Mouse (Mus musculus) cortical plate, adult 2 months (tissue): ENCODE measurements around the gene Polr3h. TPM values are rescaled to one million over a fixed set of nuclear protein-coding genes. Genes with fewer than 3 reads are reported as not detected.

ENCODE experiments used
- H3K27ac ChIP-seq: fragments of 200-500 bp; 2 replicates; pipeline ENCODE4 v1.5.1; 2012; ENCODE audit warnings: low read length, control low read depth, inconsistent platforms; ENCODE audit not compliant: insufficient read depth
- H3K4me1 ChIP-seq: fragments of 200-500 bp; 2 replicates; pipeline ENCODE4 v1.6.1; 2011; ENCODE audit warnings: low read length; ENCODE audit not compliant: control insufficient read depth, insufficient read depth
- H3K4me3 ChIP-seq: fragments of 200-500 bp; 2 replicates; pipeline ENCODE4 v1.5.1; 2011; ENCODE audit warnings: mild to moderate bottlenecking, low read length, control low read depth; ENCODE audit not compliant: insufficient read depth
- CTCF ChIP-seq: fragments of 200-500 bp; IDR thresholded peaks from 2 replicates; pipeline ENCODE4 v1.5.1; 2011; ENCODE audit warnings: mild to moderate bottlenecking, control low read depth, low read length; ENCODE audit not compliant: insufficient read depth; ENCODE audit errors: extremely low read depth
- POLR2A ChIP-seq: fragments of 200-500 bp; IDR thresholded peaks from 2 replicates; pipeline ENCODE4 v1.6.1; 2011; ENCODE audit warnings: mild to moderate bottlenecking, low read length, control low read depth; ENCODE audit not compliant: insufficient read depth; ENCODE audit errors: extremely low read depth
- polyA plus RNA-seq: library from polyadenylated mRNA; depleted of rRNA; stranded (reverse); fragments of >200 nt; gene quantifications from 2 replicates; pipeline ENCODE4 v1.2.3, GENCODE M21; 2012

Gene Polr3h
- polyA plus RNA-seq, 1 experiment, result 61.5 TPM

GRCm38 (mm10) chr15:81858138-81858516 lies 67.9 kb downstream of the Polr3h start:
- 0 out of 2 replicates have a peak, but pooled peaks cover 2% of the 10 kb centered on the region for H3K4me1 ChIP-seq
- peak overlapping the region; percentile 95 for H3K27ac ChIP-seq
- TF ChIP-seq CTCF, result no peak
- peak; percentile 99 for TF ChIP-seq POLR2A
- H3K4me3 ChIP-seq, result peak overlapping the region; percentile 84

- Histone ChIP-seq H3K4me3 (peak overlapping the region; percentile 84), H3K27ac (peak overlapping the region; percentile 95), H3K4me1 (0 out of 2 replicates have a peak, but pooled peaks cover 2% of the 10 kb centered on the region)
- TF ChIP-seq POLR2A (no peak), CTCF (no peak)
These were observed 68.3 kb downstream of the Polr3h start for GRCm38 (mm10) chr15:81857724-81858116.

DNA sequence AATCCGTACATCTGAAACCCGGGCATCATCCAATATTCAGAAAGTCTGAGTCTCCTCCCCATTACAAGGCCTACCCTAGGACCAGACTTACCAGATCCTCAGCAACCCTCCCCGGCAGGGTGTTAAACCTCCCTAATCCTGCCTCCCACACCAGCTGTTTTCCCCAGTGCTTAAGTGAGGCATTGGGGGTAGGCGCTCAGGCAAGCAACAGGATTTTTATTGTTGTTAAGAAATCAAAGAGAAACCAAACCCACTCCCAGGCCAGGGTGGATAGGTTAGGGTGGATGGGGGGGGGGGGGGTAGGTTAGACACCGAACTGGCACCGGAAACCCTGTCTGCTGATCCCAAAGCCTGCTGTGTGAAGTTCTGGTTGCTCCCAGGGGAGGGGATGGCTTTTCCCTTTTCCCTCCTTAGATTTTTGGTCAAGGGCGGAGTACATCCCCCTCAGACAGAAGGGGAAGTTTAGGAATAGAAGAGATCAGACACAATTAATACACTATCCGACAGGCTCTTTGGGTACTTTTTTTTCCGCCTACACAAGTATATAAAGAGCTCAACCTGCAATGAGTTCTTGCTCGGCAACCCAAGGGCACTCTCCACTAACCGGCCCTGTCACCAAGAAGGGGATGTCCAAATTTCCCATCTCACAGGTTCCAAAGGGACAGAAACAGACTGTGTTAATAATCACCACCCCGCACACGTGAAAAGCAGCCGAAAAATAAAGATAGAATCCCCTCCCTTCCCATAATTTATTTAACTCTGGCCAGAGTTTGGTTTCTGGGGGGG lies 68.9 kb downstream of the Polr3h start:
- no peak for TF ChIP-seq CTCF
- no peak for TF ChIP-seq POLR2A
- H3K27ac ChIP-seq, result peak overlapping the region; percentile 95
- H3K4me1 ChIP-seq, result 0 out of 2 replicates have a peak, but pooled peaks cover 2% of the 10 kb centered on the region
- H3K4me3 ChIP-seq, result peak overlapping the region; percentile 84

GRCm38 (mm10) chr15:81856030-81856790 lies 69.8 kb downstream of the Polr3h start:
- peak overlapping the region; percentile 42 for H3K27ac ChIP-seq
- TF ChIP-seq POLR2A (peak; percentile 50), CTCF (no peak)
- H3K4me3 ChIP-seq, result peak overlapping the region; percentile 84
- 0 out of 2 replicates have a peak, but pooled peaks cover 2% of the 10 kb centered on the region for H3K4me1 ChIP-seq

DNA sequence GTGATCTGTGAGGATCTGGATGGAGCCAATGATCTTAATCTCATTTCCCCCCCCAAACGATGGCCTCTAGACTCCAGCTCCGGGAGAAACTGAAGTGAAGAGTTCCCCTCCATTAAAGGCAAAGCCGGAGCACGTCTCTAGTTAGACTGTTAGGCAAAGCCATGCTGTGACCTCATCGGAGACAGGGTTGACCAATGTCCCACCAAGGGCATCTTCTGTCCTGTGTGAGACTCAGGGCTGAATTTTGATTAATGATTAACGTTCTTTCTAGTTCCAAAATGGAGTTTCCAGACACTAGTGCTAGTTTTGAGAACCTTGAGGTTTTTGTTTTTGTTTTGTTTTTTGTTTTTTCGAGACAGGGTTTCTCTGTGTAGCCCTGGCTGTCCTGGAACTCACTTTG lies 73.0 kb downstream of the Polr3h start:
- TF ChIP-seq POLR2A (no peak), CTCF (no peak)
- H3K4me1 ChIP-seq, result 0 out of 2 replicates have a peak, but pooled peaks cover 2% of the 10 kb centered on the region
- no peak overlapping the region for H3K27ac ChIP-seq
- H3K4me3 ChIP-seq, result no peak overlapping the region

DNA sequence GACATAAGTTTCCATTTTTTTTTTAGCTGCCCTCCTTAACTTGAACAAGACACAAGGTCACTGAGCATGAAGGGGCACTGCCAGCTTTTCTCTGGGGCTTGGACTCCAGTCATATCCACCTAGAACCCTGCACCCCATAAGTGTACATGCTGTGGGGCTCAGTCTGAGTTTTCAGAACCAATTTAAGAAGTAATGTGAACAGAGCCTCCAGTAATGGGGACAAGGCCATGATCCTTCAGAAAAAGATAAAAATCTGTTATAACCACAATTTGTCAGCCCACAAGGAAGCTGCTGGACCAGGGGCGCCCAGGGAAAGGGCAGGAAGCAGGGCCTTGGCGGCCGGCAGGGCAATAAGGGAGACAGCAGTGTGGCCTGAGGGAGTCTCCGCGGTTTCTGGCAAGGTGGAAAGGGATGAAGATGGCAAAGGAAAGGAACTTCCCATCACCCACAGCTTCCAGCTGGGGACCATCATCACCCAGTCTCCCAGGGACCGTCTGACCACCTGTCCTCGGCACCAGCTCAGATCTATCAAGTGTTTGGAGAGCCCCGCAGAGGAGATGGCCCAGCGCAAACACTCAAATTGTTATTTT lies 73.5 kb downstream of the Polr3h start:
- no peak for TF ChIP-seq CTCF
- TF ChIP-seq POLR2A, result no peak
- no peak overlapping the region for H3K4me3 ChIP-seq
- 0 out of 2 replicates have a peak, but pooled peaks cover 2% of the 10 kb centered on the region for H3K4me1 ChIP-seq
- H3K27ac ChIP-seq, result no peak overlapping the region

DNA sequence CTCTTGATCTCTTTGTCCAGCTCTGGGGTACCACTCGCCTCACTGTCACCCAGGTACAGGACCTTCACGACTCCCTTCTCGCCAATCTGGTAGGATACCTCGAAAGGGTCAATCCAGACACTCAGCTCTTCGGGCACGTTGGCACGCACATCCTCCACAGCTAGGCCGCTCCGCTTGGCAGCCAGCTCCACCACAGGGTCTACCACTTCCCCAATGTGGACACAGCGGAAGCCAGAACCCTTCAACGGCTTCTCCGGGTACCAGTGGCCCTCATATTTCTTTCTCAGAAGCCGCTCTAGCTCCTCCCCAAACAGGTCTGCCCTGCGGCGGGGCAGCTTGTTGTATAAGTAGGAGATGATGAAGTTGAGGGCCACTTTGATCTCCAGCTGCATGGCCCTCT lies 74.7 kb downstream of the Polr3h start:
- 0 out of 2 replicates have a peak, but pooled peaks cover 2% of the 10 kb centered on the region for H3K4me1 ChIP-seq
- TF ChIP-seq POLR2A, result no peak
- no peak for TF ChIP-seq CTCF
- H3K27ac ChIP-seq, result 0 out of 2 replicates have a peak overlapping the region, but pooled peaks have one; percentile 12
- no peak overlapping the region for H3K4me3 ChIP-seq

DNA sequence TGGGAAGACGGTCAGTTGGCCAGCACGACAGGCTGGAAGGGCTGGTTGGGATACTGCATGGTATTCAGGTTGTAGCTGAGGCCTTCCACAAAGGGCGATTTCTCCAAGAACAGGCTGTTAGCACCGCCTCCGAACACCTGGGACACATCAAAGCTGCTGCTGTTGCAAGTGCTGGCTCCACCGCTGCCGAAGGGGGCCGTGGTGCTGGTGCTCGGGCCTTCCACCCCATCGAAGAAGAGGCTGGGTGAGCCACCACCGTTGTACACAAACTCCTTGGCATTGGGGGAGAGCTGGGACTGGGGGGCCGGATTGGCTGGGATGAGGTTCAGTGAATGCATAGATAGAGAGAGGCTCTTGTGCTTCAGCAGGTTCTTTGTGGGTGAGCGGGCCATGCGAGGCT lies 75.3 kb downstream of the Polr3h start:
- no peak overlapping the region for H3K27ac ChIP-seq
- TF ChIP-seq CTCF, result no peak
- no peak for TF ChIP-seq POLR2A
- H3K4me3 ChIP-seq, result no peak overlapping the region
- 0 out of 2 replicates have a peak, but pooled peaks cover 2% of the 10 kb centered on the region for H3K4me1 ChIP-seq

- H3K27ac ChIP-seq, result no peak overlapping the region
- no peaks in the 10 kb centered on the region for H3K4me1 ChIP-seq
- H3K4me3 ChIP-seq, result no peak overlapping the region
- no peak for TF ChIP-seq POLR2A
- no peak for TF ChIP-seq CTCF
These were observed 76.9 kb downstream of the Polr3h start for GRCm38 (mm10) chr15:81849104-81849503.
